Mouse (Mus musculus) stomach, postnatal 0 days (tissue): Measurements from ENCODE around the gene Cpxm2.

Experiments used
- CTCF ChIP-seq: IDR thresholded peaks from 2 replicates; pipeline ENCODE4 v1.5.1; 2016; ENCODE audit warnings: antibody characterized with exemption, low read depth, mild to moderate bottlenecking, moderate library complexity
- EP300 ChIP-seq: optimal IDR thresholded peaks from 2 replicates; pipeline ENCODE3; 2016; ENCODE audit warnings: antibody characterized with exemption

- TF ChIP-seq CTCF (no peak), EP300 (no peak)
These were observed 17.7 kb upstream of the Cpxm2 start for GRCm38 (mm10) chr7:132172220-132172619.
